Mouse (Mus musculus) G1E (cell line): ENCODE results near the gene Riok2.

Experiments
- CTCF ChIP-seq: IDR thresholded peaks from 2 replicates; pipeline ENCODE4 v1.5.1; 2012; ENCODE audit warnings: low read depth, low read length, inconsistent platforms, mixed read lengths
- GATA2 ChIP-seq: IDR thresholded peaks from 2 replicates; pipeline ENCODE4 v1.6.1; 2012; ENCODE audit warnings: low read depth, low read length, inconsistent platforms, borderline replicate concordance

DNA sequence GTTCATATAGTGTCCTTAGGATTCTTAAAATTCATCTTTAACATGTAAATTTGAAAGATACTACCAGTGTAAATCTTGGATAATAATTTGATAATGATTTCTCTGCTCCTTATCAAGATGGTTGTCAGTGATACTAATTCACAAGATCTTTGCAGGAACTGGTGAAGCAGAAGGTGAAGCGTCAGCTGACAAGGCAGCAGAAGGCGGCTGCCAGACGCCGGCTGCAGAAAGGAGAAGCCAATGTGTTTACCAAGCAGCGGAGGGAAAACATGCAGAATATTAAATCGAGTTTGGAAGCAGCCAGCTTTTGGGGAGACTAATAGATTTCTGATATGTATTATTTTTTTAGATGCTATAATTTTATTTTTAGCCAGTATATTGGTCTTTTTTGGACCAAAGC is 19.2 kb downstream of the Riok2 start:
- no peak for TF ChIP-seq CTCF
- no peak for TF ChIP-seq GATA2
